Mouse (Mus musculus) G1E (cell line): ENCODE data around the gene Far1.

ENCODE experiments used
- CTCF ChIP-seq: IDR thresholded peaks from 2 replicates; pipeline ENCODE4 v1.5.1; 2012; ENCODE audit warnings: low read depth, low read length, inconsistent platforms, mixed read lengths
- GATA1 ChIP-seq: IDR thresholded peaks from 2 replicates; pipeline ENCODE4 v1.6.1; 2012; ENCODE audit warnings: borderline replicate concordance, low read length, inconsistent platforms, mixed read lengths
- GATA2 ChIP-seq: IDR thresholded peaks from 2 replicates; pipeline ENCODE4 v1.6.1; 2012; ENCODE audit warnings: low read depth, low read length, inconsistent platforms, borderline replicate concordance
- TAL1 ChIP-seq: conservative IDR thresholded peaks from 2 replicates; pipeline ENCODE4 v1.6.1; 2012; ENCODE audit warnings: low read depth, low read length, inconsistent platforms, mixed read lengths

DNA sequence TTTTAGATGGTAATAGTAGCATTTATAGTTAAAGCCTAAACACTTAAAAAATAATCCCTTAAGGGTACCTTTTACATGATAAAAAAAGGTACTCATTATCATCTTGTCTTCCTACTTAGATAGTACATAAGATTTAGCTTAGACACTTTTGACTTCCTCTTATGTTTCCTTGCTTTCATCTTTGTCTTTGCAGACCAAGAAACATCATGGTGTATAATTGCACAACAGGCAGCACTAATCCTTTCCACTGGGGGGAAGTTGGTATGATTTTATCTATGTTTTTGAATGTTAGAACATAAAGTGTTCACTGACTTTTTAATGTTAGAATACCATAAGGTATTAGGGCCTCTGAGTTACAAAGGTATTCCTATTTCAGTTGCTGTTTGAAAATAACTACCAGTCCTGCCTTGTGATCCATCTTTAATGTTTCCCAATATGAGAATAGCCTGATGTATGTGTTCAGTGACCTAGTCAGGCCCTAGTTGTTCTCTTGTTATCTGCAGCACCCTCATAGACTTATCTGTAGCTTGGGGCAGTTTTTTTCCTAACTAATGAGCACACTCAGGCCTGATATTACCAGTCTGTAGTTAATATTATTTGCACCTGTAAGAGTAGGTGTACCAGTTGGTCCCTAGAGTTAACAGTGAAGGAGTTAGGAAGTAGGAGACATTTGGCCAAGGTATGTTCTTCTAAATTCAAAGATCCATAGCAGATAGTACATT lies 38.3 kb downstream of the Far1 start:
- no peak for TF ChIP-seq CTCF
- no peak for TF ChIP-seq GATA2
- TF ChIP-seq TAL1 = no peak
- TF ChIP-seq GATA1 = no peak
